Mouse (Mus musculus): Measurements from ENCODE around the gene Il20ra.
"Not testable (repeated sequence)": the region's sequence is repeated elsewhere in the genome, so short reads cannot be mapped to it uniquely, and the experiment has no call there.

Gene Il20ra

GRCm38 (mm10) chr10:19712421-19712836 lies at the start of gene Il20ra:
Gene Il20ra (plus strand): TSS chr10:19712570.
- in situ Hi-C loops (cut with MseI, MboI): loop anchor here (5.0 to 25.0 kb wide), 2 partner anchors 185 to 350 kb away; no protein-coding TSS in a partner anchor

GRCm38 (mm10) chr10:19668973-19669372 lies 43.4 kb upstream of the Il20ra start:
- in situ Hi-C loops (cut with MseI, MboI): no loop called here

GRCm38 (mm10) chr10:19672015-19672414 lies 40.4 kb upstream of the Il20ra start:
- in situ Hi-C loops (cut with MseI, MboI): loop anchor here in 1 of 2 experiments (10.0 kb wide), 1 partner anchor 177 kb away; no protein-coding TSS in a partner anchor

GRCm38 (mm10) chr10:19673146-19673545 lies 39.2 kb upstream of the Il20ra start:
- in situ Hi-C loops (cut with MseI, MboI): loop anchor here in 1 of 2 experiments (10.0 kb wide), 1 partner anchor 178 kb away; no protein-coding TSS in a partner anchor

GRCm38 (mm10) chr10:19687686-19688085 lies 24.7 kb upstream of the Il20ra start:
- in situ Hi-C loops (cut with MseI, MboI): loop anchor here (10.0 to 25.0 kb wide), 3 partner anchors 193 to 450 kb away; no protein-coding TSS in a partner anchor

- in situ Hi-C loops (cut with MseI, MboI): loop anchor here in 1 of 2 experiments (25.0 kb wide), 1 partner anchor 454 kb away; no protein-coding TSS in a partner anchor
These were observed 21.1 kb upstream of the Il20ra start for GRCm38 (mm10) chr10:19691287-19691686.

GRCm38 (mm10) chr10:19691771-19692170 lies 20.6 kb upstream of the Il20ra start:
- in situ Hi-C loops (cut with MseI, MboI): loop anchor here in 1 of 2 experiments (25.0 kb wide), 1 partner anchor 454 kb away; no protein-coding TSS in a partner anchor

- in situ Hi-C loops (cut with MseI, MboI): loop anchor here in 1 of 2 experiments (25.0 kb wide), 1 partner anchor 455 kb away; no protein-coding TSS in a partner anchor
These were observed 20.0 kb upstream of the Il20ra start for GRCm38 (mm10) chr10:19692332-19692731.

- in situ Hi-C loops (cut with MseI, MboI): loop anchor here in 1 of 2 experiments (25.0 kb wide), 1 partner anchor 456 kb away; no protein-coding TSS in a partner anchor
These were observed 19.4 kb upstream of the Il20ra start for GRCm38 (mm10) chr10:19692988-19693387.

GRCm38 (mm10) chr10:19693629-19694028 lies 18.7 kb upstream of the Il20ra start:
- in situ Hi-C loops (cut with MseI, MboI): loop anchor here in 1 of 2 experiments (25.0 kb wide), 1 partner anchor 456 kb away; no protein-coding TSS in a partner anchor

GRCm38 (mm10) chr10:19699331-19699730 lies 13.0 kb upstream of the Il20ra start:
- in situ Hi-C loops (cut with MseI, MboI): loop anchor here in 1 of 2 experiments (25.0 kb wide), 1 partner anchor 462 kb away; no protein-coding TSS in a partner anchor

- in situ Hi-C loops (cut with MseI, MboI): loop anchor here (25.0 kb wide), 1 partner anchor 358 kb away; no protein-coding TSS in a partner anchor
These were observed 7.9 kb upstream of the Il20ra start for GRCm38 (mm10) chr10:19704445-19704844.

GRCm38 (mm10) chr10:19707768-19708167 lies 4.6 kb upstream of the Il20ra start:
- in situ Hi-C loops (cut with MseI, MboI): loop anchor here (5.0 to 25.0 kb wide), 2 partner anchors 185 to 355 kb away; no protein-coding TSS in a partner anchor

GRCm38 (mm10) chr10:19708277-19709070 lies 3.9 kb upstream of the Il20ra start:
- in situ Hi-C loops (cut with MseI, MboI): loop anchor here (5.0 to 25.0 kb wide), 2 partner anchors 184 to 354 kb away; no protein-coding TSS in a partner anchor

GRCm38 (mm10) chr10:19711020-19711419 lies 1.4 kb upstream of the Il20ra start:
- in situ Hi-C loops (cut with MseI, MboI): loop anchor here (5.0 to 25.0 kb wide), 2 partner anchors 186 to 351 kb away; no protein-coding TSS in a partner anchor

GRCm38 (mm10) chr10:19711551-19712171 lies 709 bp upstream of the Il20ra start:
- in situ Hi-C loops (cut with MseI, MboI): loop anchor here (5.0 to 25.0 kb wide), 2 partner anchors 186 to 351 kb away; no protein-coding TSS in a partner anchor

- in situ Hi-C loops (cut with MseI, MboI): loop anchor here (25.0 kb wide), 1 partner anchor 344 kb away; no protein-coding TSS in a partner anchor
These were observed 6.3 kb downstream of the Il20ra start for GRCm38 (mm10) chr10:19718627-19719026.

- in situ Hi-C loops (cut with MseI, MboI): loop anchor here (25.0 kb wide), 1 partner anchor 340 kb away; no protein-coding TSS in a partner anchor
These were observed 9.9 kb downstream of the Il20ra start for GRCm38 (mm10) chr10:19722320-19722719.

- in situ Hi-C loops (cut with MseI, MboI): loop anchor here (25.0 kb wide), 1 partner anchor 338 kb away; no protein-coding TSS in a partner anchor
These were observed 11.9 kb downstream of the Il20ra start for GRCm38 (mm10) chr10:19724158-19724832.

GRCm38 (mm10) chr10:19738442-19738841 lies 26.1 kb downstream of the Il20ra start:
- in situ Hi-C loops (cut with MseI, MboI): not testable (repeated sequence)

GRCm38 (mm10) chr10:19745662-19746061 lies 33.3 kb downstream of the Il20ra start:
- in situ Hi-C loops (cut with MseI, MboI): no loop called here
